Mouse (Mus musculus): ENCODE measurements around the gene Gipc3.

DNA sequence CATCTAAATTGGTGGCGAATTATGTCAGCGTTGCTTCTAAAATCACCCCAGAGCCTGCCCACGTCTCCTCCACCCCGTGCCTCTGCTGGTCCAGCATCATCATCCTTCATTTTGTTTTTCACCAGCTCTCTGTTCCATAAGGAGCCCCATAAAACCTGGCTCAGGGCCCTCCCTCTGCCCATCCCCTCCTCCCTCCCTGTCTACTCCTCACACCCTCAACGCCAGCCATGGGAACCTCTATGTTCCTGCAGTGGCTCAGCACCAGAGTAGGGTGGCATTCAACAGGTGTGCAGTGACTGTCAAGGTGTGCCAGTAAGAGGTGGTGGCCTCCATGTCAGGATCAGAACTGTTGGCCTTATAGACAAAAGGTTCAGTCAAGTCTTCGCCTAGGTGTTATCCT lies 47.9 kb downstream of the Gipc3 start:
- no peak for TF ChIP-seq CTCF (IDR thresholded peaks at IDR 0.05; ENCODE audit: insufficient read depth, low read depth, low read length)
- TF ChIP-seq POLR2A (IDR thresholded peaks at IDR 0.05; ENCODE audit: insufficient read depth, low read depth, low read length): no peak

Measured in olfactory bulb, adult 2 months (tissue).